Mouse (Mus musculus): Measurements from ENCODE around the gene Ptger2. TPM values are rescaled to one million over a fixed set of nuclear protein-coding genes. Genes with fewer than 3 reads are reported as not detected.
"Not testable (repeated sequence)": the region's sequence is repeated elsewhere in the genome, so short reads cannot be mapped to it uniquely, and the experiment has no call there.

Gene Ptger2
- under 1 TPM; 0.15 to 0.19 TPM for total RNA-seq (2021)
- long read RNA-seq, experiment 1, result 0 reads
- long read RNA-seq, experiment 2, result 0 reads

GRCm38 (mm10) chr14:44987674-44988355, at the start of gene Ptger2:
TSS of gene Ptger2 (plus strand) at chr14:44988195.
- not testable (repeated sequence) for DNase-seq

DNA sequence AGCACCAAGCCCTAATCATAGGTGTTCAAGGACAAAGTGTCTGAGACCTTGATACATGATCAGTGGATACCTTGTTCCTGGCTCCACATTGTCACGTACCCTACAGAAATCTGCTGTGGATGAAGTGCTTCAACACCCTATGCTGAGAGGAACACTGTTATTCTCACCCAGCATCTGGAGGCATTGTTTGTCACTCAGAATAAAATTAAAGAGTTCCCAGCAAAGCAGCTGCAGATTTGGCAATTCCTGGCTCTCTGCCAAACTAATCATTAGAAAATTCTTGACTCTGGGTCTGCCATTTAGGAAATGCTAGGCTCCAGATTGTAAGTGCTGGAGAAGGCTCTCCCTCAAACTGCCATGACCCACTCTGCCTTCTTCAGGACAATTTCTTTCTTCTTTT, 27.2 kb upstream of the Ptger2 start:
- no peak for DNase-seq

DNA sequence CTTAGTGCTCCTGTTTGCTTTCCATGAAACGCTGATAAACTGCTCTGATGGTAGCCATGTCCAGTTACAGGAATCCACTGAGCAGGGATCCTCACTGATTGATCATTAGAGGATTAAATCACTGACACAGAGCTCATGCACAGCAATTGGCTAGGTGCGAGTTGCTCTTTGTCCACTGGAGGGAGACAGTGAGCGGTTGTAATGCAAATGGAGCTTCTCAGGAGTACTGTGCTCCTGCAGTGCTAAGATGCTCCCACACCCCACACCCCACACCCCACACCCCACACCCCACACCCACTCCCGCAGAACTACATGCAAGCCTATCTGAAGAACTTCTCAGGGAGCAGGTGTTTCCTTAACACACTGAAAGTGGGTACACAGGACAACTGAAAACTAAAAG, 10.7 kb upstream of the Ptger2 start:
- not testable (repeated sequence) for DNase-seq

DNA sequence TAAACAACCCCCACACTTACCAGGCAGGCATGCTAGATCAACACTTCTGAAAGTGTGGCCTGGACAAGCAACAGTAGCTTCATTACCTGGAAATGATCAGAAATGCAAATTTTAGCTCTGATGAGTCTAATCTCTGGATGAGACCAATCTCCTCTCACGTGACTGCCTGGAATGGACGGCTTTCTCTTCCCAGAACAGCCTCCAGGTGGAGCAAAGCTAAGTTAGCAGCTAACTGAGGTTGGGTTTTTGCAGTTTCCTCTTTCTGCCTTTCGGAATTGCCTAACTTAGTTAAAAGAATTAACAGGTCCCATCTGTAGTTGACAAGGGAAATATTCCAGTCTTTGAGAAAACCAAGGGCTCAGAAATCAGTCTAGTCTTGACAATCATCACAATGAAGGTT, 8.1 kb upstream of the Ptger2 start:
- DNase-seq, result no peak

GRCm38 (mm10) chr14:44981490-44981889, 6.5 kb upstream of the Ptger2 start:
- no peak for DNase-seq

DNA sequence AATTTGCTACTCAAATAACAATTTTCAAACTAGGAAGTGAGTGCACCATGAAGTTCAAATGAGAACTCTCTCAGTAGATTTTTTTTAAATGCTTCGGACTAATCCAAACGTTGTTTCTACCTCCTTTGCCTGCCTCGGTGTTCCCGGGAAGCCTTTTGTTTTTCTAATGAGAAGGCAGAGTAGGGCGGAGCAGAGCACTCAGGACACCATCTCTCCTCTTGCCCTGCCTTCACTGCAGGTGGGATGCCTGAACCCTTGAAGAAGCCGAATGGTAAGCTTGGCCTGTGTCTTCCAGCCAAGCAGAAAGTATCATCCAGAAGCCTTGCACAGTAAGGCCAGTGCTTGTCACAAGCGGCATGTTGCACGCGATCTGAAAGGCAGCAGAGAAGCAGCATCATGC, 3.9 kb upstream of the Ptger2 start:
- no peak for DNase-seq

- no peak for DNase-seq
Measured at GRCm38 (mm10) chr14:44986248-44986647, 1.7 kb upstream of the Ptger2 start.

DNA sequence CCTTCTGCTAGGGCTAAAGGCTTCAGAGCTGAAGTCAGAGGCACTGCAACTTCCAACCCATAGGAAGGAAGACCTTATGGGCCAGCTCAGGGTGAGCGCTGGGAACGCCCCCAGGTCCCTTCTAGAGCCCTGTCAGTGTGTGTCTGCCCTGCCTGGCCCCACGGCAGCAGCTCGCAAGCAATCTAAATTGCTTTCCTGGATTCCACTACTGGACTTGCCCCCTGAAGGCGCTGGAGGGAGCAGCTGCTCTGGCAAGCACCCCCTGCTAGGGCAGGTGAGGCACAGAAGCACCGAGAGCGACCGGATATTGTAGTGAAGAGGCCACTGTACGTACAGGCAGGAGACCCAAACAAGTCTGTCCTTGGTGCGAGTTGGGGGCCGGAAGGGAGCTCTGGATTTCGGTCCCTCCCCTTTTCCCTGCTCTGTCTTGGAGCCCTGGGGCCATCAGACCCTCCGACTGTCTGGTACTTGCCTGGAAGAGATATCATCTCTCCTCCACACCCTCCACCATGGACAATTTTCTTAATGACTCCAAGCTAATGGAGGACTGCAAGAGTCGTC, 541 bp downstream of the Ptger2 start:
- peak; percentile 9 for DNase-seq

- DNase-seq, result no peak
Measured at GRCm38 (mm10) chr14:44989017-44989721, 1.2 kb downstream of the Ptger2 start.

GRCm38 (mm10) chr14:44989751-44990150, 1.8 kb downstream of the Ptger2 start:
- no peak for DNase-seq

DNA sequence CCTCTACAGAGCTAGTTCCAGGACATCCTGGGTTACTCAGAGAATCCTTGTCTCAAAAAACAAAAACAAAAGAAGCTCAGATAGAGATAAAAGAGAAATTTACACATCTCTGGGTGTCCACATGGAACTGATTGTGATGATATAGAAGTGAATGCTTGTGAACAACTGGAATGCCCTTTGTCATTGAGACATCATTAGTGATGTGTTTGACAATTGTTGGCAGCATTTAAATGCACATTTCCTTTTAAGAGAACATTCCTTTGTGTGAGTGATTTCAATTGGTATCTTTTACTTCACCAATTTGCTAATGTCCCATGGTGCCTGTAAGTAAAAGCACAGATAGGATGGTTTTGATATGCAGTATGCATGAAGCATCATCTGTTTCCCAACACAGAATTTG, 6.3 kb downstream of the Ptger2 start:
- DNase-seq, result no peak

DNA sequence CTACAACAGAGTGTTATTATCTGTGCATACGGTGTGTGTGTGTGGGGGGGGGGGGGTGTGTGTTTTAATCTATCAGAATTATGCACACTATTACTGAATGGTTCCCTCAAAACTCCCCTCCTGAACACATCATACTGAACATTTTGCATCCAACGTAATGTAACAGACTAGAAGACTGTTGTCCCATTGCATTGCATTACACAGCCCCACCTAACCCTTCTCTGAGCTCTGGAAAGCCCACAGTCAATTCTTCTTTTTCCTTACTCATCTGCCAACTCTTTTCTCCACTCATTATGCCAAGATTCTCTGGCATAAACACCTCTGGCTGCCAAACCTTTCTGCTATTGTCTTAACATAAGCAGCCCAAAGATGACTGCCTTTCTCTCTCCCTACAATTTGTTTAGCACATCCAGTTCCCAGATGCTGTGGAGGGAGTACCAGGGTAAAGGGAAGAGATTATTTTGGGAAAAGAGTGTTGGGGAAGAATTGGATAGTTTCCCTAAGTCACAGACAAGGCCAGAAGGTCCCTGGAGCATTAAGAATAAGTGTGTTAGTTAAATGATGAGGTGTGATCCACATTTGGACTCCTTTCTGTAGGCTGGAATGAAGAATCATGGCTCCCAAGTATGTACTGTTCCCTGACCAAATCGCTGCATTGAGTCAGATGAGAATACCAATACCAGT, 12.2 kb downstream of the Ptger2 start:
- DNase-seq, result no peak

GRCm38 (mm10) chr14:45005698-45006283, 17.8 kb downstream of the Ptger2 start:
- no peak for DNase-seq

DNA sequence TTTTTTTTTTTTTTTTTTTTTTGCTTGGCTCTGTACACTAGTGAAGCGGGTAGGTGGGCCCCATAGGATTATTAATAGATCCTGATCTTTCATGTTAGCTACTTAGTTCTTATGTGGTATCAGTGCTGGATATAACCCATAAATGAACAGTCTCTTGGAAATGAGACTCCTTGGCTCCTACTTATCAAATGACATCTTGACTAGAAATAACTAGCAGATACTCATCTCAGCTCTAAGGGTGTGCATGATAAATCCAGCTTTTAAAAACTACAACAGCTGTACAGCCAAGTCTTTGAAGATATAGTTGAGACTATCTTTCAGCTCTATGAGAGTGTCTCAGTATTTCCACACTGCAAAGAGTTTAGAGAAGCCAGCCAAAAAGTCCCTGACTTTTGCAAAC, 21.2 kb downstream of the Ptger2 start:
- no peak for DNase-seq

DNA sequence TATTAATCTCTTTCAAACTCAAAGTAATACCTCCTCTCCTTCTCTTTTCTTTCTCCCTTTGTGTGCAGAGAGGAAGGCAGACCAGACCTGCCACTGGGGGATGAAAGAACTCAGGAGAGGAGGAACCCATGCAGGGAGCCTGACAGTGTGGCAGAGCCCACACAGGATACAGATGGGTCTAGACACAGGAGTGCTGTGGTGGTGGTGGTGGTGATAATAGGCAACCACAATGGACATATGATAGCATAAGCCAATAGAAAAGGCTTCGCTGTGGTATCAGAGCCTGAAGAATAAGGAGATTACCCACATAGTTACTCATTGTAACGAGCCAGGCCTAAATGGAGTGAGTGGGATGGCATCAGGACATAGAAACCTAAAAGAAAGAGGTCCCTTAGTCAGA, 23.3 kb downstream of the Ptger2 start:
- DNase-seq, result no peak

- DNase-seq, result no peak
Measured at GRCm38 (mm10) chr14:45011671-45012070, 23.7 kb downstream of the Ptger2 start.

- DNase-seq, result no peak
Measured at GRCm38 (mm10) chr14:45021551-45021950, 33.6 kb downstream of the Ptger2 start.

GRCm38 (mm10) chr14:45034293-45034692, 46.3 kb downstream of the Ptger2 start:
- DNase-seq, result no peak

DNA sequence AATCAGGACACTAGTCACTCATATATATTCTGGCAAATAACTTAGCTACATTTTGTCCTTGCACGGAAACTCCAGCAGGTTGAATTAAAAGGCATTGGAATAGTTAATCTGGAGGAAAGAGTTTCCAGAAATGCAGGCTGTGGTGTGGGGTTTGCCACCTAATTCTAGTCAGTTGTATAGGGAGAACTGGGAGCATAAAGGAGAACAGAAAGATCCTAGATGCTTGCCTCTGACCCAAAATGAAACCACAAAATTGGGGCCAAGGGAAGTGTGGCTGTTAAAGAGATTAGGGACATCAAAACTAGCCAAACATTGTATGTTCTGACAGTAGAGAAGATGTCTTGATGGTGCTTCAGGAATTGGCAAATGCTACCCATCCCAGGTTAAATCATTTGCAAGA, 48.6 kb downstream of the Ptger2 start:
- no peak for DNase-seq

DNA sequence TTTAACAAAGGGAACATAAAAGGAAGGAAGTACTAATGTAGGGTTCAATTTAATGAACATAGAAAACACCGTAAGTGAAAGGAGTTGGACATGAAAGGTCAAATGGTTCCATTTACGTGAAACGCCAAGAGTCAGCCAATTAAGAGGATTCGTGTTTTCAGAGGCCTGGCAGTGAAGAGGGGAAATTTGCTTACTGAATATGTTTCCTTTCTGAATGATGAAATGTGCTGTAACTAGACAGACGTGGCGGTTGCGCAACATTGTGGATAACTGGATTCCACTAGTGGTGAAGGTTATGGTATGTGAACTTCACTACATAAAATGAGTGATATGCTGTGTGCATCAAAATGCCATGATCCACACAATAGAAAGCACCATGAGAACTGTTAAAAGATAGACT, 50.1 kb downstream of the Ptger2 start:
- DNase-seq, result no peak

DNA sequence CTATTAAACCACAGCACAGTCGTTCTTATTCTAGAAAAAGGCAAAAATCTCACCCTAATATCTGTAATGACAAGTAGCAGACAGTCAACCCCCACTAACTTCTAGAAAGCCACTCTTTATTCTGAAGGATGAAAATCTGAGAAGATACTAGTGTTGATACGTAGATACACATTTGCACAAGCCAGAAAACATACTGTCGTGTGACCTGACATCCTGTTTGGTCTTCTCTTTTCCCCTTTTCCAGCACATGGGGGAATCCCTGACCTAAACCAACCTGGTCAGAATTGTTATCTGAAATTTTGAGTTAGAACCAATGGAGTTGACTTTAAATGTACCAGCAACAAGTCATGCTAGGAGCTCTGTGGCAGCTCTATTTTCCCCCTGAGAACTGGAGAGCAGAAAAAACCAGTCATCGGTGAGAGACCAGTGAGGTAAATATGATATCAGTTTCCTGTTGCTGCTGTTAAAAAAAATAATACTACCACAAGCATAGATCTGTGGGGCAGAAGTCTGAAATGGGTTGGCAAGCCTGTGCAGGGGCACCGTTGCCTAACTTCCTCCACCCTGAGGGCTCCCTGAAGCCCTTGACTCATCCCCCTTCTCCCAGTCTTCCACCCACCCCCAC, 53.0 kb downstream of the Ptger2 start:
- DNase-seq, result no peak

- no peak for DNase-seq
Measured at GRCm38 (mm10) chr14:45048128-45048527, 60.1 kb downstream of the Ptger2 start.

Data from gastrocnemius, postnatal 25 days (tissue).